ENCODE assay signal across 28 mouse cellular contexts in genomic region chr2:101290738-101291137, GRCm38 (mm10).
"Had no signal": no experiment of that assay in that cellular context is flagged by ENCODE, and none has a peak within 500 bp of the region (broad histone marks: within the 10 kb centered on the region; RNA-seq: fewer than 3 reads in every experiment).

No protein-coding gene starts in this region.

- DNase-seq: left cerebral cortex, postnatal 4 days; liver; liver, embryonic 13.5 days; liver, postnatal 0 days; lung, adult 18-20 months; lung, adult 2 months; lung, embryonic 14.5 days; lung, postnatal 10 days; lung, postnatal 14 days; lung, postnatal 36 days; lung, postnatal 4 days; midbrain, embryonic 14.5 days had no signal

- H3K9me3 ChIP-seq: limb, embryonic 10.5 days; limb, embryonic 12.5 days; limb, embryonic 13.5 days; limb, embryonic 15.5 days; liver, embryonic 12.5 days; liver, embryonic 13.5 days; liver, embryonic 15.5 days; lung, embryonic 15.5 days; megakaryocyte, embryonic 14.5 days; midbrain, embryonic 10.5 days; midbrain, embryonic 12.5 days; midbrain, embryonic 13.5 days; midbrain, embryonic 15.5 days; neural tube, embryonic 12.5 days had no signal

- H3K4me3 ChIP-seq: limb, embryonic 10.5 days; limb, embryonic 12.5 days; limb, embryonic 13.5 days; limb, embryonic 15.5 days; liver, embryonic 12.5 days; liver, embryonic 13.5 days; liver, embryonic 15.5 days; lung, embryonic 15.5 days; megakaryocyte, embryonic 14.5 days; midbrain, embryonic 10.5 days; midbrain, embryonic 12.5 days; midbrain, embryonic 13.5 days; midbrain, embryonic 15.5 days; myocyte; neural tube, embryonic 12.5 days had no signal

- H3K4me1 ChIP-seq: limb, embryonic 10.5 days; limb, embryonic 12.5 days; limb, embryonic 13.5 days; limb, embryonic 15.5 days; lung, embryonic 15.5 days; neural tube, embryonic 12.5 days had no signal

- H3K36me3 ChIP-seq: limb, embryonic 10.5 days; limb, embryonic 12.5 days; limb, embryonic 13.5 days; limb, embryonic 15.5 days; liver, embryonic 12.5 days; liver, embryonic 13.5 days; liver, embryonic 15.5 days; lung, embryonic 15.5 days; midbrain, embryonic 10.5 days; midbrain, embryonic 12.5 days; midbrain, embryonic 13.5 days; midbrain, embryonic 15.5 days; neural tube, embryonic 12.5 days had no signal

- ATAC-seq: liver, embryonic 12.5 days; liver, postnatal 0 days; lung, postnatal 0 days; midbrain, embryonic 13.5 days; midbrain, embryonic 15.5 days; midbrain, embryonic 16.5 days had no signal

- H3K27me3 ChIP-seq: limb, embryonic 12.5 days; limb, embryonic 13.5 days; limb, embryonic 15.5 days; liver, embryonic 12.5 days; liver, embryonic 13.5 days; liver, embryonic 15.5 days; lung, embryonic 15.5 days; megakaryocyte, embryonic 14.5 days; midbrain, embryonic 12.5 days; midbrain, embryonic 13.5 days; midbrain, embryonic 15.5 days; neural tube, embryonic 12.5 days had no signal
